25 mouse cellular contexts compared by ENCODE assay signal in the genomic region with DNA sequence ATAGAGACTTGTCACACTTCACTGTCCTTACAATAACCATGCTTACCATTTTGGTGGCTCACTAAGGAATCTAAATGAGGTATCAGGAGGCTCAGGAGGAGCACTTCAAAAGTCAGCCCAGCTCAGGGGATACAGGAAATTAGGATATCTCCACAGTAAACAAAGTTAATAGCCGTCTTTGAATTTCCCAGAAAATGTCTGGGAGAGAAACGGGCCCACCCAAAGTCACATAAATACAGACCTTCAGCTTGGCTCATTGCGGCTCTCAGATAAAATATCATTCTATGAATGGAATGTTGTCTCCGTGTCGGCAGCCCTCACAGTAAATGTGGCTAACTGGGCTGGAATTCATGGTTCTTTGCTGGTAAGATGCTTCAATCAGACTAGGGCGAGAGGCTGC. TPM values are rescaled to one million over a fixed set of nuclear protein-coding genes. Genes with fewer than 3 reads are reported as not detected.
DNase-seq lines count a peak whose midpoint lies in the region; ATAC-seq and TF ChIP-seq lines count a peak whose summit lies in the region.
"Had no signal": no experiment of that assay in that cellular context is flagged by ENCODE, and none has a peak within 500 bp of the region (broad histone marks: within the 10 kb centered on the region; RNA-seq: fewer than 3 reads in every experiment).

No protein-coding gene starts in this region.

- no peak for TF ChIP-seq CTCF in heart, adult 2 months (IDR thresholded peaks at IDR 0.05)
- no peak for TF ChIP-seq CTCF in kidney, postnatal 0 days (IDR thresholded peaks at IDR 0.05; ENCODE audit: low read depth)
- TF ChIP-seq CTCF in lung, postnatal 0 days (IDR thresholded peaks at IDR 0.05) = no peak

- H3K9ac ChIP-seq in heart, adult 2 months (ENCODE audit: low read depth, low read length) = no peak overlapping the region
- H3K9ac ChIP-seq in kidney, postnatal 0 days (ENCODE audit: low read depth, low read length) = no peak overlapping the region
- H3K9ac ChIP-seq in lung, postnatal 0 days (replicated peaks; ENCODE audit: low read depth) = no peak overlapping the region
- H3K9ac ChIP-seq: embryonic facial prominence, embryonic 12.5 days; forebrain, embryonic 13.5 days; forebrain, embryonic 15.5 days had no signal

- H3K9me3 ChIP-seq in kidney, postnatal 0 days (replicated peaks; ENCODE audit: low read length) = no peaks in the 10 kb centered on the region
- H3K9me3 ChIP-seq in lung, postnatal 0 days (ENCODE audit: low read length) = no peaks in the 10 kb centered on the region
- H3K9me3 ChIP-seq: embryonic facial prominence, embryonic 10.5 days; embryonic facial prominence, embryonic 12.5 days; forebrain, embryonic 13.5 days; forebrain, embryonic 15.5 days had no signal

- TF ChIP-seq POLR2A in heart, adult 2 months (IDR thresholded peaks at IDR 0.05; ENCODE audit: insufficient read depth, low read depth, low read length) = no peak

- H3K79me2 ChIP-seq in heart, adult 2 months (replicated peaks; ENCODE audit: control insufficient read depth, insufficient read depth, low read length) = no peaks in the 10 kb centered on the region

- intact Hi-C loops in heart, adult 2 months (cut with DNase I) = no loop called here

- no peak for ATAC-seq in kidney, postnatal 0 days (replicated peaks; ENCODE audit: low FRiP score, low read depth)
- ATAC-seq in lung, postnatal 0 days = no peak
- ATAC-seq: activated CD4-positive, CD25-positive, alpha-beta regulatory T cell, adult 4 months; CD4-positive, CD25-positive, alpha-beta regulatory T cell, adult 4 months; forebrain, embryonic 13.5 days; forebrain, embryonic 15.5 days; Patski had no signal

- H3K36me3 ChIP-seq in heart, adult 2 months (ENCODE audit: control insufficient read depth, insufficient read depth, low read length) = no peaks in the 10 kb centered on the region
- no peaks in the 10 kb centered on the region for H3K36me3 ChIP-seq in kidney, postnatal 0 days (ENCODE audit: insufficient read depth, low read length)
- no peaks in the 10 kb centered on the region for H3K36me3 ChIP-seq in lung, postnatal 0 days (ENCODE audit: insufficient read depth, low read length)
- H3K36me3 ChIP-seq: embryonic facial prominence, embryonic 10.5 days; embryonic facial prominence, embryonic 12.5 days; forebrain, embryonic 15.5 days; G1E had no signal

- peak; percentile 78 for DNase-seq in heart, adult 11 months
- no peak for DNase-seq in heart, adult 2 months
- DNase-seq in kidney, postnatal 0 days (ENCODE audit: low spot score) = peak; percentile 17
- no peak for DNase-seq in kidney, postnatal 36 days
- no peak for DNase-seq in lung, postnatal 0 days (ENCODE audit: low spot score)
- no peak for DNase-seq in lung, postnatal 4 days
- DNase-seq: adrenal gland, adult 8-10 months; adrenal gland, postnatal 14 days; adrenal gland, postnatal 36 days; B cell, adult 2 months; cerebellum, adult 11-12 months; cerebellum, adult 2 months; cerebellum, adult 9-10 months; cerebellum, postnatal 10 days; cerebellum, postnatal 25 days had no signal

- H3K4me1 ChIP-seq in heart, adult 2 months (ENCODE audit: control insufficient read depth, insufficient read depth, low read length) = no peaks in the 10 kb centered on the region
- H3K4me1 ChIP-seq in kidney, postnatal 0 days (replicated peaks; ENCODE audit: insufficient read depth, low read length) = no peaks in the 10 kb centered on the region
- no peaks in the 10 kb centered on the region for H3K4me1 ChIP-seq in lung, postnatal 0 days (ENCODE audit: insufficient read depth, low read depth, low read length)
- H3K4me1 ChIP-seq: embryonic facial prominence, embryonic 10.5 days; embryonic facial prominence, embryonic 12.5 days had no signal

- H3K27me3 ChIP-seq in heart, adult 2 months (ENCODE audit: control insufficient read depth, insufficient read depth, low read length) = no peaks in the 10 kb centered on the region
- no peaks in the 10 kb centered on the region for H3K27me3 ChIP-seq in kidney, postnatal 0 days (ENCODE audit: insufficient read depth, low read length)
- H3K27me3 ChIP-seq in lung, postnatal 0 days (replicated peaks; ENCODE audit: insufficient read depth, low read length) = no peaks in the 10 kb centered on the region
- H3K27me3 ChIP-seq: embryonic facial prominence, embryonic 12.5 days; forebrain, embryonic 13.5 days; forebrain, embryonic 15.5 days; Patski had no signal

- WGBS in heart, adult 2 months = 25% methylated on average over 6 of the region's 6 CpGs
- WGBS in kidney, postnatal 0 days = 71% methylated on average over 6 of the region's 6 CpGs
- 41% methylated on average over 6 of the region's 6 CpGs for WGBS in lung, postnatal 0 days

- no peak overlapping the region for H3K4me2 ChIP-seq in kidney, postnatal 0 days (ENCODE audit: low read length)
- H3K4me2 ChIP-seq in lung, postnatal 0 days (replicated peaks; ENCODE audit: low read depth, low read length) = no peak overlapping the region
- H3K4me2 ChIP-seq: embryonic facial prominence, embryonic 12.5 days; forebrain, embryonic 13.5 days; forebrain, embryonic 15.5 days had no signal

- H3K27ac ChIP-seq in heart, adult 2 months = no peak overlapping the region
- H3K27ac ChIP-seq in kidney, postnatal 0 days = no peak overlapping the region
- no peak overlapping the region for H3K27ac ChIP-seq in lung, postnatal 0 days (ENCODE audit: low read length)
- H3K27ac ChIP-seq: embryonic facial prominence, embryonic 10.5 days; embryonic facial prominence, embryonic 12.5 days; forebrain, embryonic 13.5 days; forebrain, embryonic 15.5 days had no signal

- no peak overlapping the region for H3K4me3 ChIP-seq in heart, adult 2 months
- H3K4me3 ChIP-seq in kidney, postnatal 0 days (replicated peaks; ENCODE audit: low read depth, low read length) = no peak overlapping the region
- no peak overlapping the region for H3K4me3 ChIP-seq in lung, postnatal 0 days (ENCODE audit: low read depth, low read length)
- H3K4me3 ChIP-seq: embryonic facial prominence, embryonic 10.5 days; embryonic facial prominence, embryonic 12.5 days; forebrain, embryonic 13.5 days; forebrain, embryonic 15.5 days had no signal

- TF ChIP-seq EP300 in heart, adult 2 months (IDR thresholded peaks at IDR 0.05; ENCODE audit: insufficient read depth, low read depth, low read length) = no peak
- TF ChIP-seq EP300 in lung, postnatal 0 days (IDR thresholded peaks at IDR 0.05) = peak; percentile 68

RNA-seq across cellular contexts. Expression of gene Gpr39, which starts 42.3 kb away (rescaled TPM):
- total RNA-seq in heart, adult 2 months (2021) = under 1 TPM; 0.18 to 0.47 TPM
- polyA plus RNA-seq in heart, adult 2 months (2012; rRNA removed) = 1.3 and 1.4 TPM in 2 replicates
- 4.7 and 4.9 TPM in 2 replicates for polyA plus RNA-seq in kidney, postnatal 0 days (2015; fragmentation: Nextera tagmentation; extraction: Ambion mirVana)
- 3.7 and 5.4 TPM in 2 replicates for polyA plus RNA-seq in lung, postnatal 0 days (2015; fragmentation: Nextera tagmentation; extraction: Ambion mirVana)
- total RNA-seq: CH12.LX had no signal
- polyA plus RNA-seq: activated CD4-positive, CD25-positive, alpha-beta regulatory T cell, adult 4 months; CD4-positive, CD25-positive, alpha-beta regulatory T cell, adult 4 months; embryonic facial prominence, embryonic 12.5 days; forebrain, embryonic 11.5 days; forebrain, embryonic 13.5 days; forebrain, embryonic 15.5 days; G1E had no signal

Comparison
In these comparisons a context has a peak if more than half of its experiments do, and no peak if none do; other contexts are left out.
1. DNase-seq: peak in heart, adult 11 months (single experiment) and kidney, postnatal 0 days (single experiment); none in heart, adult 2 months (0 of 2), kidney, postnatal 36 days (0 of 2), lung, postnatal 0 days (single experiment) and lung, postnatal 4 days (0 of 2).